Mouse (Mus musculus) embryonic facial prominence, embryonic 15.5 days (tissue): ENCODE measurements around the gene Sf3b6. TPM values are rescaled to one million over a fixed set of nuclear protein-coding genes. Genes with fewer than 3 reads are reported as not detected.
A peak's percentile ranks its signal among the peaks of the same experiment; 100 is the strongest.
"Not testable (repeated sequence)": the region's sequence is repeated elsewhere in the genome, so short reads cannot be mapped to it uniquely, and the experiment has no call there.

ENCODE experiments used
- ATAC-seq: fragments of 200-750 bp; cut with Nextera tagmentation; 2 replicates; pipeline ENCODE4 v1.8.0; 2017; ENCODE audit warnings: low read depth, moderate TSS enrichment; ENCODE audit not compliant: insufficient number of reproducible peaks, low FRiP score, low TSS enrichment
- H3K27ac ChIP-seq: fragments of 300-500 bp; sonication (generic); replicated peaks from 2 replicates; pipeline ENCODE4 v1.5.1; 2015; ENCODE audit warnings: mild to moderate bottlenecking, inconsistent platforms
- H3K27me3 ChIP-seq: fragments of 300-500 bp; sonication (generic); 2 replicates; pipeline ENCODE4 v1.6.1; 2015; ENCODE audit warnings: inconsistent platforms
- H3K36me3 ChIP-seq: fragments of 300-500 bp; sonication (generic); 2 replicates; pipeline ENCODE4 v1.6.1; 2015; ENCODE audit warnings: mild to moderate bottlenecking, inconsistent platforms
- H3K4me1 ChIP-seq: fragments of 300-500 bp; sonication (generic); 2 replicates; pipeline ENCODE4 v1.6.1; 2015; ENCODE audit warnings: inconsistent platforms
- H3K4me2 ChIP-seq: fragments of 300-500 bp; sonication (generic); replicated peaks from 2 replicates; pipeline ENCODE4 v1.6.1; 2015; ENCODE audit warnings: mild to moderate bottlenecking, inconsistent platforms
- H3K4me3 ChIP-seq: fragments of 300-500 bp; sonication (generic); replicated peaks from 2 replicates; pipeline ENCODE4 v1.5.1; 2015; ENCODE audit warnings: mild to moderate bottlenecking, inconsistent platforms
- H3K9ac ChIP-seq: fragments of 300-500 bp; sonication (generic); 2 replicates; pipeline ENCODE4 v1.6.1; 2015; ENCODE audit warnings: inconsistent platforms
- H3K9me3 ChIP-seq: fragments of 300-500 bp; sonication (generic); replicated peaks from 2 replicates; pipeline ENCODE4 v1.6.1; 2016; ENCODE audit warnings: inconsistent platforms
- WGBS: fragments of 180-500 bp; shearing (Covaris S2); methylation state at CpG from one replicate; pipeline ENCODE4 v1.1.7; 2015; 5-methylcytosine and 5-hydroxymethylcytosine counted together
- polyA plus RNA-seq: library from polyadenylated mRNA; unstranded; fragments of >200 nt; fragmentation: Nextera tagmentation; extraction: Ambion mirVana; gene quantifications from 2 replicates; pipeline ENCODE4 v1.2.1, GENCODE M21; 2015

Gene Sf3b6
- polyA plus RNA-seq: 194 and 197 TPM in 2 replicates

DNA sequence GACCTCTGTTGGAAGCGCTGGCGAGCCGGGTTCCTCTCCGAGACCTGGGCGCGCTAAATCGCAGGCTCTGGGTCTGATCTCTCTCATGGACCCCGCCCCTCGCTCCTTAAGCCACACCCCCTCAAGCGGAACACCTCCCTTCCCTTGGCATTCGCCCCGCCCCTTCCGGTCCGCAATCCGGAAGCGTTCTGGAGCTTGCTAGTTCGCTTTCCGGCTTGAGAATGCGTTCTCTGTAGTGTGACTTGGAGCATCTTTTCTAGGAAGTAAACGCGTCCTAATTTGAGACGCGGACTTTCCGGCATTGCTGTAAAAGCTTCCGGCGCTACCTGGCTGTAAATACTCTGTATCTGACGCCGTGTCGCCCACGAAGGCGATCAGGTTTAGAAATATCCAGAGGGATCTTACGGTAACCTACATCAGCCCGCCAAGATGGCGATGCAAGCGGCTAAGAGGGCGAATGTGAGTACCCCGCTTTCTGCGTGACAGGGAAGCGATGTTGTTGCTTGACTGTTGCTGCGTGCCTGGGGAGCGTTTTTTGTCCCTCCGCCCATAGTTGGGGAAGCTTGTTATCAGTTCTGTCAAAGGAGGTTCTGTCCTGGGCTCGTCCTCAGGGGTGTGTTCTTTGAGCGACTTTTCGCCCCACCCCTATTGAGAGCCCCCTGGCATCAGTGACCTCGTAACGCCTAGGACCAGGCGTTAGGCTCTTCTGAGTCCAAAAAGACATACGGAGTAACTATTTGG, at the start of gene Sf3b6:
Gene Sf3b6, plus strand, starts transcription at position 184 of the 741 bp plus-strand sequence.
- ATAC-seq: peak; percentile 96
- Histone ChIP-seq H3K9ac (peak within 1 kb of the TSS; percentile 77), H3K4me1 (peaks cover 23% of the 10 kb centered on the region), H3K27me3 (no peaks in the 10 kb centered on the region), H3K4me3 (peak within 1 kb of the TSS; percentile 82), H3K9me3 (no peaks in the 10 kb centered on the region), H3K4me2 (peak within 1 kb of the TSS; percentile 72), H3K36me3 (peaks cover 22% of the 10 kb centered on the region), H3K27ac (peak within 1 kb of the TSS; percentile 91)
- under 1% methylated on average over 48 of the region's 49 CpGs for WGBS

DNA sequence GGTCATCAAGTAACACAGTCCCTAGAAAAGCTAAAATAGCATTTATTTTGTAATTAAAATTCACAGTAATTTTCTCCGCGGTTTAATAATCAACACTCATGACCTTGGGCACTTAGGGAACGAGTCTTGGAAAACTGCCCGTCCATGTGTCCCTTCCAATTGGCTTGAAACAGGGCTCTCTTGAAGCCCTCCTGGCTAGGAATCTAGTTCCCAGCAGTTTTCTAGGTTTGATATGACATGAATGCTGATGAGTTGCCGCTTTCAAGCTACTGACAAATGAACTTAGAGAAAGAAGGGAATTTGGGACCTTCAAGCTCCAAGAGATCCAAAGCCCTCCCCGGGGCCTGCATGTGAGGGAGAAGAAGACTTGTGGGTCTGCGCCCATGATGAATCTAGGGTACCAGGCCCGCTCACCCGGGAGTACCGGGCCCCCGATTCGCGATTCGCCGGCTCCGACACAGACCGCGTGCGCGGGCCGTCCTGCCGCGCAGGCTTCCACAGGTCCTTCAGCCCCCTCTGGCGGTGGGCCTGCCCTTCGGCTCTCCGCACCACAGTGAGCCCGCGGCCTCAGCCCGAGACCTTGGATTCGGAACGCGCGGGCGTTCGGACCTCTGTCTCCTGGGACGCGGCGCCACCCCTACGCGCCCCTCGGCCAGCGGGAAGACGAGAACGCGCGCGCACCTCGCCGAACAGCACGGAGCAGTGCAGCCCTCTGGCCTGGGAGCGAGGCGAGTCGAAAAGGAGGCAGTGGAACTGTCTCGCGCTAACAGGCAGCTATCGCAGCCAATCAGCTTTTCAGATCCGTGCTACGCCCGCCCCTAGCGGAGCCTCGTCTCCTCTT, 48.6 kb upstream of the Sf3b6 start, which contains the start of the genes Pfn4 and Fam228b:
Gene Pfn4, plus strand, starts transcription at position 531 of the 841 bp plus-strand sequence.
Gene Fam228b, minus strand, starts transcription at position 776 of the 841 bp plus-strand sequence.
- H3K36me3 ChIP-seq: no peaks in the 10 kb centered on the region
- peak within 1 kb of the TSS; percentile 72 for H3K4me3 ChIP-seq
- H3K9me3 ChIP-seq: no peaks in the 10 kb centered on the region
- peak within 1 kb of the TSS; percentile 86 for H3K9ac ChIP-seq
- peak within 1 kb of the TSS; percentile 62 for H3K4me2 ChIP-seq
- peaks cover 5% of the 10 kb centered on the region; the same call in 1 of the 2 replicates for H3K4me1 ChIP-seq
- H3K27ac ChIP-seq: peak within 1 kb of the TSS; percentile 90
- WGBS: 2% methylated on average over 61 of the region's 61 CpGs
- no peaks in the 10 kb centered on the region for H3K27me3 ChIP-seq
- peak; percentile 98 for ATAC-seq

DNA sequence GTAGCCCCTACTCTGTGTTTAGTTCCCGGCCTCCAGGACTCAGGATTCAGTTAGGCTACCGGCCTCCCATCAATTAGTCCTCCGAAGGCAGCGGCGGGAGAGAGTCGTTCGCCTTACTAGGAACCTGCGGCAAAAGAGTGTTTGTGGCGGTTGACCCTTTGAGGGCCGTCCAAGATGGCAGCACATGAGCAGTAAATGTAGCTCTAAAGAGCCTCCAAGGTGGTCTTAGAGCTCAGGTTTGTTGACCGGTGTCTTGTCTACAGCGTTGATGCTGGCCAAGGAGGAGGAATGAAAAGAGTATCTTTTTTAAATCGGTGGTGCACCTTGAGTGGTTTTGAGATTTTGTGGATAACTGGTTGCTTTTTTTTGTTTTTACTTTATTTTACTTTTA, 48.0 kb upstream of the Sf3b6 start:
- Histone ChIP-seq H3K27me3 (no peaks in the 10 kb centered on the region), H3K4me1 (peaks cover 5% of the 10 kb centered on the region; the same call in 1 of the 2 replicates), H3K9me3 (no peaks in the 10 kb centered on the region), H3K27ac (peak overlapping the region; percentile 90), H3K4me3 (peak overlapping the region; percentile 72), H3K36me3 (no peaks in the 10 kb centered on the region), H3K9ac (peak overlapping the region; percentile 86), H3K4me2 (peak overlapping the region; percentile 62)
- 16% methylated on average over 13 of the region's 13 CpGs for WGBS
- ATAC-seq: no peak; the same call in 1 of the 2 replicates

DNA sequence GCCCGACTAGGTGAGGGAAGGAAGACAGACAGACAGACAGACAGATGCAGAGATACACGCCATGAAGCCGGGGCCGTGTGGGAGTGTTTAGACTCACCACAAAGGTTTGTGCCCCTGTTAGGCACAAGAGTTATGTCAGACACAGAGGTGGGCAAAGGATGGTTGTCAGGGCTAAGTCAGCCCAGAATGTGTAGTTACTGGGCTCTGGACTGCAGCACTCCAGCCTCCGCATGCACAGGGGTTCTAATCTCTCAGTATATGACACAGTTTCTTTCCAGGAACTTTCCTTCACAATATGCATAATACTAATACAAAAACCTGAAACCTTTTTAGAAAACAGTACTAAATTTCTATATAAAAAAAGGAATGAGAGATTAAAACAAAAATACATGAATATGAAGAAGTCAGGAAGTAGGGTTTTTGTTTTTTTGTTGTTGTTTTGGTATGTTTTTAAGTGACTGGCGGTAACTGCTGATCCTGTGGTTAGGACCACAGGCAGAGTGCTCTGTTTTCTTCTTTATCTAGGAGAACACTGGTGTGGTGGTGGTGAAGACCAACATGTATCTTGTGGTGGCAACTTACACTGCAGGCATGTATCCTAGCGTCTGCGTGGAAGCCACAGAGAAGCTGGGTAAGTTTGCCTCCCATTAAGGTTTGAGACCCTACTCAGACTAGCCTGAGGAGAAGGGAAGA, 42.3 kb upstream of the Sf3b6 start:
- Histone ChIP-seq H3K4me1 (no peaks in the 10 kb centered on the region), H3K27me3 (no peaks in the 10 kb centered on the region)
- no peak for ATAC-seq

DNA sequence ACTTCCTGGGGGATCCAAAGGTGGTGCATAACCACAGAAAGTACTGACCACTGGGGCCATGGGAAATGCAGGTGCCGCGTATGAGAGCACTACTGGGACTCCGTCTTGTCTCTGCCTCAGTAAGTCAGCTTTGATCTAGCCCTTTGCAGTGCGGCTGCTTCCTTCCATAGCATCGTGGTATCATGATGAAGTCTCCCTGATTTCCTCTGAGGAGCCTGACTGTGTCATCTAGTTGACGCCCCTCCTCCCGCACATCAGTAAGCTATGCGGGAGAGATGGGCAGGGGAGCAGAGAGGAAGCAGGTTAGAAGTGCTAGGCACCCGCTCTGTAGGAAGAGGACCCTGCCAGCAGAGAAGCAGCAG, 41.8 kb upstream of the Sf3b6 start:
- no peaks in the 10 kb centered on the region for H3K9me3 ChIP-seq
- 79% methylated on average over 9 of the region's 9 CpGs for WGBS
- no peak overlapping the region for H3K9ac ChIP-seq
- no peak overlapping the region for H3K4me3 ChIP-seq
- no peak overlapping the region for H3K27ac ChIP-seq
- no peaks in the 10 kb centered on the region for H3K4me1 ChIP-seq
- no peaks in the 10 kb centered on the region for H3K36me3 ChIP-seq
- ATAC-seq: no peak
- no peaks in the 10 kb centered on the region for H3K27me3 ChIP-seq
- H3K4me2 ChIP-seq: no peak overlapping the region

More for the DNA sequence above, 42.3 kb upstream of the Sf3b6 start:
- no peak overlapping the region for H3K4me3 ChIP-seq
- H3K9ac ChIP-seq: no peak overlapping the region
- H3K27ac ChIP-seq: no peak overlapping the region
- H3K4me2 ChIP-seq: no peak overlapping the region
- no peaks in the 10 kb centered on the region for H3K36me3 ChIP-seq
- WGBS: 85% methylated on average over 8 of the region's 8 CpGs
- H3K9me3 ChIP-seq: no peaks in the 10 kb centered on the region

DNA sequence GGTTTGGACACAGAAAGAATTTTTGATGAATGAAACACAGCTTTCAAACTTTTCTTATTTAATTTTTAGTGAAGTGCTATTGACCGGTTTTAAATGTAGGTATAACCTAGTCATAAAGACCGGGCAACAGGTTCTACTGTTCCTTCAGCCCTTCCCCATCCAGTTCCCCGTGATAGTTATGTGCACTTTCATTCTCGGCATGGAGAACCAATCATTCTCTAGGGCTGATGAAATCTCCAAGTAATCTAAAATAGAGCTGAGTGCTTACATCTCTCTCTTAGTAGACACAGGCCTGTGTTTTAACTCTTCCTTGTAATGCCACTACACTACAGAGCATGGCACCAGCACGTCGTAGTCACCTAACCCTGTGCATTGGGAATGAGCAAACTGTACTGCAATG, 39.6 kb upstream of the Sf3b6 start:
- no peak overlapping the region for H3K27ac ChIP-seq
- H3K9ac ChIP-seq: no peak overlapping the region
- no peak overlapping the region for H3K4me2 ChIP-seq
- 83% methylated on average over 6 of the region's 6 CpGs for whole genome bisulfite sequencing
- no peak overlapping the region for H3K4me3 ChIP-seq
- no peaks in the 10 kb centered on the region for H3K4me1 ChIP-seq
- no peaks in the 10 kb centered on the region for H3K27me3 ChIP-seq
- no peak for ATAC-seq
- no peaks in the 10 kb centered on the region for H3K9me3 ChIP-seq
- no peaks in the 10 kb centered on the region for H3K36me3 ChIP-seq

DNA sequence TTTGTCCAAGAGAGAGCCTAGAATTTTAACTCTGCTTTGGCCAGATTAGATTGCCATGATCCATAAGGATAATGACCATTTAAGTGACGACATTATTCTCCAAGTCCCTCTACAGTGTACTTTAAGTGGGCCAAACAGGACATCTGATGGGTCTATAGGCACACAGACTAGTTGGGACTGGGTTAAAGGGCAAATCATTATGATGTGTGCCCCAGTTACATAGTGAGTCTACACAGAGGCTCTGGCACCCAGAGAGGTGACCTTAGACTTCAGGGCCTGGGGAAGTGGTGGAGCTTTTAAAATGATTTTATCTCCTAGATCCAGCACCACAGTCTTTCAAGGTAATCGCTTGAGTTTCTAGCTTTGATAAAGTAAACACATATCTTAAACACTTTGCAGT, 37.1 kb upstream of the Sf3b6 start:
- Histone ChIP-seq H3K9me3 (no peaks in the 10 kb centered on the region), H3K36me3 (no peaks in the 10 kb centered on the region), H3K9ac (no peak overlapping the region), H3K4me2 (no peak overlapping the region), H3K27ac (no peak overlapping the region), H3K4me3 (no peak overlapping the region), H3K27me3 (no peaks in the 10 kb centered on the region), H3K4me1 (no peaks in the 10 kb centered on the region)
- 67% methylated on average over 2 of the region's 2 CpGs for WGBS
- no peak for ATAC-seq

DNA sequence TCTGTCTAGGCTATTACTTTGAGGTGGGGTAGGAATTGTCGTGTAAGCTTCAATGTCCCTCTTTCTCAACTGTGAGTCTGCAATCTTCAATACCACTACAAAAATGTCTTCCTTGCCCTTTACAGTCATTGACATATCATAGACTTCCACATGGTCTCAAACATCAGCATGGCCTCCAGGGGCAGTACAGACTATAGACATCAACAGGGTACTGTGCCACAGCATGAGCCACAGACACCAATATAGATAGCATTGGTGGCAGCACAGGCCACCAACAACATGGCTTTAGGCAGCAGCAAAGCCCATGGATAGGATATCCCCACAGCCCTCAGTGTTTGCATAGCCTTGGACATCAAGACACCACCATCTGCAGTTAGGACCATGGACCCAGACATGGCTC, 36.1 kb upstream of the Sf3b6 start:
- H3K36me3 ChIP-seq: no peaks in the 10 kb centered on the region
- no peak overlapping the region for H3K9ac ChIP-seq
- H3K9me3 ChIP-seq: no peaks in the 10 kb centered on the region
- 93% methylated on average over 1 of the region's 1 CpGs for WGBS
- H3K27me3 ChIP-seq: no peaks in the 10 kb centered on the region
- no peak overlapping the region for H3K4me2 ChIP-seq
- ATAC-seq: no peak
- no peak overlapping the region for H3K27ac ChIP-seq
- no peak overlapping the region for H3K4me3 ChIP-seq
- no peaks in the 10 kb centered on the region for H3K4me1 ChIP-seq

DNA sequence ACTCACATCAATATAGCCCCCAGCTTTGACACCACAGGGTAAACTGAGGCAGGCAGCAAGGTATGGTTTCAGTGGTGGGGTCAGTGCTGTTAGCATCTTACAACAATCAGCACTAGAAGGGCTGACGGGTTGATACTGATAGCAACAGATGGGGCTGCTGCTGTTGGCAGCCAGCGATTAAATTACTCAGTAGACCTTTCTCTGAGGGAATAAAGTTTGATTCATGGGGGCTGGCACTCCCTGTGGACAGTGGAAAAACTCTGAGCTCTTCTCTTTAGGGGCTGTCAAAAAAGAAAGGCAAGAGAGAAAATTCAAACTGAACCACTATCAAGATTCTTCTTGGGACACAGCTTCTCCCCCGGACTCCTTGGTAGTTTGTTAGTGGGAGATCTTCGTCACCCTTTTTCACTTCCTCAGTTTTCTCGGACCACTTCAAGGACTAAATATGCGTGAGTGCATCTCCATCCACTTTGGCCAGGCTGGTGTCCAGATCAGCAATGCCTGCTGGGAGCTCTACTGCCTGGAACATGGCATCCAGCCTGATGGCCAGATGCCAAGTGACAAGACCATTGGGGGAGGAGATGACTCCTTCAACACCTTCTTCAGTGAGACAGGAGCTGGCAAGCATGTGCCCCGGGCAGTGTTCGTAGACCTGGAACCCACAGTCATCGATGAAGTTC, 35.5 kb upstream of the Sf3b6 start:
- ATAC-seq, H3K27ac ChIP-seq, H3K9me3 ChIP-seq, H3K36me3 ChIP-seq, H3K4me3 ChIP-seq, H3K27me3 ChIP-seq, H3K4me1 ChIP-seq, H3K9ac ChIP-seq, H3K4me2 ChIP-seq: not testable (repeated sequence)
- 90% methylated on average over 9 of the region's 9 CpGs for WGBS

DNA sequence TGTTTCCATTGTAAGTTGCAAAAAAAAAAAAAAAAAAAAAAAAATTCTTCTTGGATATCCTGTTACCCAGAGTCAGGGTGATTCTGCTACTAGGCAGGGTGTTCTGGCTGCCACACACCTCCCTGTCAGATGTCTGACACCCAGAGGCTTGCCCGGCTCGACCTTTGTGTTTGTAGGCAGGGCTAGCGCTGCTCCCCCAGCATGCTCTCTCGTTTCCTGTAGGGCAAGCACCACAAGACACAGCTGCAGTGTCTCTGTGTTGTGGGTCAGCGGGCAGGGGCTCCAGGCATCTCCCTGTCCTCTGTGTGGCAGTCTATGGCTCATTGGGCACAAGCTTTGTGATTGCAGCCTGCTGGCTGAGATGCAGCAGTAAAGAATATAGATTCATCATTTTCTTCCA, 33.7 kb upstream of the Sf3b6 start:
- H3K36me3 ChIP-seq: no peaks in the 10 kb centered on the region
- H3K27ac ChIP-seq: no peak overlapping the region
- H3K9me3 ChIP-seq: no peaks in the 10 kb centered on the region
- H3K4me3 ChIP-seq: no peak overlapping the region
- H3K4me2 ChIP-seq: no peak overlapping the region
- H3K9ac ChIP-seq: no peak overlapping the region
- H3K27me3 ChIP-seq: no peaks in the 10 kb centered on the region
- no peaks in the 10 kb centered on the region for H3K4me1 ChIP-seq
- 56% methylated on average over 5 of the region's 5 CpGs for WGBS
- ATAC-seq: no peak
